Mouse (Mus musculus): ENCODE data around the gene Vps13c. TPM values are rescaled to one million over a fixed set of nuclear protein-coding genes. Genes with fewer than 3 reads are reported as not detected.

Vps13c gene
- total RNA-seq (2014; fragmentation: Nextera tagmentation) (34.5 and 39.3 TPM in 2 replicates), total RNA-seq (2017) (20.8 and 33.5 TPM in 2 replicates)

DNA sequence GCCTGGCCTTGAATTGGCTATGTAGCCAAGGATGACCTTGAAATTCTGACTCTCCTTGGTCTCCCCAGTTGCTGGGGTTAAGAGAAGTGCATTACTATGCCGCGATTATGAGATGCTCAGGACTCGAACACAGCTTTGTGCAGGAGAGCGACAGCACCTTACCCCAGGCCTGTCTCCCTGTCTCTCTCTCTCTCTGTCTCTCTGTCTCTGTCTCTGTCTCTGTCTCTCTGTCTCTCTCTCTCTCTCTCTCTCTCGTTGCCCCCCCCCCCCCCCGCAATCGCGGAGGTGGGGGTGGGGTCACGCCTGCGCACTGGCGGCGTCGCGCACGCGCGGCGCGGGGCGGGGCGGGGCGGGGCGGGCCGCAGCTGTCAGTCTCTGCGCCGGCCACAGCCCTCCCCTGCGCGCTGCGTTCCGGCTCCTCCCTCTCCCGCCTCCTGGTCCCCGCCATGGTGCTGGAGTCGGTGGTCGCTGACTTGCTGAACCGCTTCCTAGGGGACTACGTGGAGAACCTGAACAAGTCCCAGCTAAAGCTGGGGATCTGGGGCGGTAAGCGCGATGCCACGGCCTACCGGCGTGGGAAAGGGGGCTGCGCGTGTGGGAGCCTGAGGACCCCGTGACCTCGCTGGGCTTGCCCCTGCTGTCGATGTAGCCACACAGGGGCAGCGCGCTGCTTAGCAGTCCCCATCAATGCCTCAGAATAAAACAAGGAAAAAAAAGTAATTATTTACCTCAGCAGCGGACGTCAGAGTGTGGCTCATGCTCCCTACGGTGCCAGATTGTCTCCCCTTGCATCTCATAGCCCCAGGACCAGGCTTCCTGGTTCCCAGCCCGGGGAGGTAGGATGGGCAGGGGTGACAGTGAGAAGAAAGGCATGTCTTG, at the start of gene Vps13c:
Gene Vps13c, plus strand, starts transcription at position 416 of the 879 bp plus-strand sequence.
- peak; percentile 95 for ATAC-seq (replicated peaks; ENCODE audit: low FRiP score, low TSS enrichment, poor library complexity, severe bottlenecking)

DNA sequence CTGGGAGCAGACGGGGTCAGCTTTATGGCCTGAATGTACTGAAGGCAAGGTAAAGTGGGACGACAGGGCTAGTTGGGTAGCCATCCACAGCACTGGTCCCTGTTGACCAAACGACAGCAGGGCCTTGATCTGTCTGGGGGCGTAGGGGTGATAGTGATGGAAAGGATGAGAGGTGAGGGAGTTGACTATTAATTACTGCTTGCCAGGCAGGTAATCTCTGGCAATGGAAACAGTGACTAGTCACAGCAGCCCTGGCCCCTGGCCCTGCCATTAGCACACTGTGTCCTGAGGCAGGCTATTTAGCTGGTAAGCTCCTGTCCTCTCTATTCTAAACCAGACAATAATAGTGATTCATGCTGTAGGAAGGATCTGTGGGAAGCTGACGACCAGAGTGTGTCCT, 47.8 kb upstream of the Vps13c start:
- ATAC-seq (replicated peaks; ENCODE audit: low FRiP score, low TSS enrichment, poor library complexity, severe bottlenecking): no peak

GRCm38 (mm10) chr9:67793501-67793900, 46.7 kb upstream of the Vps13c start:
- no peak for ATAC-seq (replicated peaks; ENCODE audit: low FRiP score, low TSS enrichment, poor library complexity, severe bottlenecking)

DNA sequence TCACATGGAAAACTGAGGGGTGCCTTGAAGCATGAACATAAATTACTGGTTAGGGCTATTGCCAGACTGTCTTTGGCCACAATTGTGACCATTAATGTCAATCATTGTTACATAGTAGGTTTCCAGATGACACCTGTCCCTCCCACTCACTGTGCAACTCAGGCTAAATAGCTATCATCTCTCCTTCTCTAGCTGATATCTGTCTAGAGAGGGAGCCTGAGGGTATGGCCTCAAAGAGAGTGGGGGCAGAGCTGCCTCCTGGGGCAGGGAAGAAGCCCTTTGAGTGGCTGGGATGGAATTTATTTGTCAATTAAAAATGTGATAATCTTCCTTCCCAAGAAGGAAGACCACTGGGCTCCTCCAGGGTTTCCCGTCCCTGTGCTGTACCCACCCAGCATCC, 46.0 kb upstream of the Vps13c start:
- ATAC-seq (replicated peaks; ENCODE audit: low FRiP score, low TSS enrichment, poor library complexity, severe bottlenecking): no peak

GRCm38 (mm10) chr9:67794668-67795067, 45.5 kb upstream of the Vps13c start:
- ATAC-seq (replicated peaks; ENCODE audit: low FRiP score, low TSS enrichment, poor library complexity, severe bottlenecking): no peak

DNA sequence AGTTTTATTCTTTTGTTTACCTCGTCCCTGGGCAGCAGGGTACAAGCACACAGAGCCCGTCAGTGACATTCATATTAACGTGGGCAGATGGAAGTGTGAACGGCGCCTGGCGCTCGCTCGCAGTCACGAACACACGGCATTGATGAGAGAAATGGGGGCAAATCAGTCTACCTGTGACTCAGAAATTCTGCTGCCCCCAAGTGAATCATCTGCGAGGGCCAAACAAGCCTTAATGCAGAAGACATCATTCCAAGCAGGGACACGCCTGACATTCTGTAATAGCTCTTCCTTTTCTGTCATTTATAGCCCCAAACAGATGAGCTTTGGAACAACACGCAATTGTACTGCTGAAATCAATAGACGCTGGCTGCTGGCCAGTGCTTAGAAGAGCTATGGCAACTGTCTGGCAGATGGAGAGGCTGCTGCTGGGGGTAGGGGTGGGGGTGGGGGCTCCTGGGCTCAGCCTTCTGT, 45.0 kb upstream of the Vps13c start:
- ATAC-seq (replicated peaks; ENCODE audit: low FRiP score, low TSS enrichment, poor library complexity, severe bottlenecking): no peak

GRCm38 (mm10) chr9:67799078-67799819, 40.9 kb upstream of the Vps13c start:
- no peak for ATAC-seq (replicated peaks; ENCODE audit: low FRiP score, low TSS enrichment, poor library complexity, severe bottlenecking)

- no peak for ATAC-seq (replicated peaks; ENCODE audit: low FRiP score, low TSS enrichment, poor library complexity, severe bottlenecking)
These were observed 38.0 kb upstream of the Vps13c start for GRCm38 (mm10) chr9:67802241-67802640.

GRCm38 (mm10) chr9:67807000-67807399, 33.2 kb upstream of the Vps13c start:
- ATAC-seq (replicated peaks; ENCODE audit: low FRiP score, low TSS enrichment, poor library complexity, severe bottlenecking): no peak

GRCm38 (mm10) chr9:67810527-67810926, 29.7 kb upstream of the Vps13c start:
- no peak for ATAC-seq (replicated peaks; ENCODE audit: low FRiP score, low TSS enrichment, poor library complexity, severe bottlenecking)

GRCm38 (mm10) chr9:67811116-67811515, 29.1 kb upstream of the Vps13c start:
- ATAC-seq (replicated peaks; ENCODE audit: low FRiP score, low TSS enrichment, poor library complexity, severe bottlenecking): no peak

GRCm38 (mm10) chr9:67813171-67813570, 27.0 kb upstream of the Vps13c start:
- ATAC-seq (replicated peaks; ENCODE audit: low FRiP score, low TSS enrichment, poor library complexity, severe bottlenecking): no peak

DNA sequence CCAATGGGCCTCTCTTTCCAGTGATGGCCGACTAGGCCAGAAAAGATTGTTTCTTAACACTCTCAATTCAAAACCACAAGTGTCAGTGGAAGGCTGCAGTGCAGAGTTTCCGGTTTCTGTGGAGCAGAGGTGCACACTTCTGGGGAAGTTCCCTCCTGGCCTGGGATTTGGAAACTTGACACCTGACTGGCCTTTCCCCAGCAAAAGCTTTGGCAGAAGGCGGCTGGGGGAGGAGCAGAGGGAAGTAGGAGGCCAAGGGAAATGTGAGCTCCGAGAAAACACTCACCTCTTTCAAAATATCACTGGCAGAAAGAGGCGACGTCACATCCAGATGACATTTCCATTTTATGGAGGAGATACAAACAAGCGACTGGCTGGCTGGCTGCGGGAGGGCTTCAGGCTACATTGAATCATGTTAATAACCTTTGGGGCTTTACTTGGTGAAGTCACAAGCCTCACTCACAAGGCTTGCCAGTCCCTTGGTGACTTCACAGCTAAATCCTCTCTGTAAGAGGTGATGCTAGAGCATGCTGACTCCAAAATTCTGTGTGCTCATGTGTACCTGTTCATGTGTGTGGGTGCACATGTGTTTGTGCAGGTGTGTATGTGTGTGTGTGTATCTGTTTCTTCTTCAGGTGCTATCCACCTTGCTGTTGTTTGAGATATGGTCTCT, 26.4 kb upstream of the Vps13c start:
- ATAC-seq (replicated peaks; ENCODE audit: low FRiP score, low TSS enrichment, poor library complexity, severe bottlenecking): no peak

DNA sequence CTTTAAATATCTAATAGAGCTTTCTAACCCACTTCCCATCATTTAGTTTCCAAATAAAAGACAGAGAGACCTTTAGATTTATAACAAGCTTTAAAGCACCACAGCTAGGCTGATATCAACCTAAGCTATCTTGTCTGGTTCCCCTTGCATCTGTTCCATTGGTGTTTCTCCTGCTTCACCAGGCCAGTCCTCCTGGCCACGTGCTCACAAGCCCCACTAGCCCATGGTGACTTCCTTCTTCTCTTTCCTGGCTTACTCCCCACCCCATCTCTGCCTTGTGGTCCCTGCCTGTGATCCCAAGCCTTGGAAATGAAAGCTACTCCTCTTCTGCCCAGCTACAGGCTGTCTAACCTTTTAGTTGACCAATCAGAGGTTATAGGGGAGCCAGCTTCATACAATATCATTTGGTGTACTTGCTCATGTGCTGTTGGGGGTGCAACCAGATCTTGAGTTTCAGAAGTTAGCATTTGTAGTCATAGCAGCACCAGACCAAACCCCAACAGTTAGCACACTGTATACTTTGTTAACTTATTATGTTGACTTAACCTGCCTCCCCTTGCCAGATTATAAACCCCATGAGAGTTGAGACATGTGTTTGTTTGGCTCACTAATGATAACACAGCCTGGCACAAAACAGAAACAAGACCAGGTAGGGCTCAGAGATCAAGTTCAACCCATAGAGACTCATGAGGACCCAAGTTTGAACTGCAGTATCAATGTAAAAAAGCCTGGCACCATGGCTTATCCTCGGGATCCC, 23.8 kb upstream of the Vps13c start:
- no peak for ATAC-seq (replicated peaks; ENCODE audit: low FRiP score, low TSS enrichment, poor library complexity, severe bottlenecking)

- ATAC-seq (replicated peaks; ENCODE audit: low FRiP score, low TSS enrichment, poor library complexity, severe bottlenecking): no peak
These were observed 22.1 kb upstream of the Vps13c start for GRCm38 (mm10) chr9:67817898-67818667.

DNA sequence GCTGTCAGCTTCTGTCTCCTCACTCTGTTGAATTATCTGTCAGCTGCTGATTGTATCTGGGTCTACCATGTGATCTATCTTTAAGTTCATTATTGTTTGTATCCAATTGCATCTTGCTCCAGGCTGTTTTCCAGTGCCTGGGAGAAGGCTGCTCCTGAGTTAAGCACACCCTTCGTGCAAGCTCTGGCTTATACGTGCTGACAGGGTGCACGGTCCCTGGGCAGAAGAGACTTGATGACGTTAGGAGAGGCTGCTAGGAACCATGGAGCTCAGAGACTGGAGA, 21.6 kb upstream of the Vps13c start:
- ATAC-seq (replicated peaks; ENCODE audit: low FRiP score, low TSS enrichment, poor library complexity, severe bottlenecking): no peak

DNA sequence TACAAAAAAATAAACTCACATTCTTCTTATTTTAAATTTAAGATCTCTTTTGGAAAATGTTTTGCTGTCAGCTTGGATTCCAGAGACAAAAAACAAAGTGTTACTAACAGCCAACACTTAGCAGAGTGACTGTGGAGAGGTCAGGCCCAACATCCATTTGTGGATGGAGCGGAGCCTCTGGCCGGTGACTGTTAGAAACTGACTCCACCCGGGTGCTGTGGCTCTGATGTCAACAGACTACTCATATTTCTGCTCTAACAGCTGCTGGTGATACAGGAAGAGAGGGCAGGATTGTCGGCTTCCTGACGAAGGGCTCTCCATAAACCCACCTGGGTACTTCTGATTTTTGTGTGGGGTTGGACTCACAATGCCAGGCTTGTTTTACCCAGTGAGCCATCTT, 17.1 kb upstream of the Vps13c start:
- ATAC-seq (replicated peaks; ENCODE audit: low FRiP score, low TSS enrichment, poor library complexity, severe bottlenecking): no peak

- no peak for ATAC-seq (replicated peaks; ENCODE audit: low FRiP score, low TSS enrichment, poor library complexity, severe bottlenecking)
These were observed 14.7 kb upstream of the Vps13c start for GRCm38 (mm10) chr9:67825527-67825926.

DNA sequence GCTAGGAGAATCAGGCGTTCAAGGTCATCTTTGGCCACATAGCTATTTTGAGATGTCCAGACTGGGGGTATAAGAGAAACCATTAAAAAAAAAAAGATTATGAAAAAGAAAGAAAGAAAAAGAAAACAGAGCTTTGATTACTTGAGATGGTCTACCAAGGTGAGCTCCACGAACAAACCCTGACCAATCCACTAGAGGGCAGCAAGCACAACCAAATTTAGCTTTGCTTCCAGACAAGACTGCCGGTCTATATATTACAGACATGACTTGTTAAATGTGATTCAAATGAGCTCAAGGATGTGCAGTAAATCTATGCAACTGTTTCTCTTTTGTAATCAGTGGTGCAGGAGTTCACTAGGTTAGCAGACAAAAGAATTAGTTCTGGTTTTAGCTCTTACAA, 12.0 kb upstream of the Vps13c start:
- peak; percentile 63; the same call in 1 of the 2 replicates for ATAC-seq (replicated peaks; ENCODE audit: low FRiP score, low TSS enrichment, poor library complexity, severe bottlenecking)
